Comparison of ENCODE assay signal across 29 mouse cellular contexts in genomic region chr17:60181241-60181640, GRCm38 (mm10).
"Had no signal": no experiment of that assay in that cellular context is flagged by ENCODE, and none has a peak within 500 bp of the region (broad histone marks: within the 10 kb centered on the region; RNA-seq: fewer than 3 reads in every experiment).

No protein-coding gene starts in this region.

- DNase-seq: gastrocnemius, postnatal 14 days; gastrocnemius, postnatal 36 days; heart, adult 11 months; heart, adult 2 months; heart, postnatal 14 days; heart, postnatal 36 days; kidney, adult 11 months; kidney, adult 2 months; kidney, adult 9 months; kidney, postnatal 14 days; kidney, postnatal 36 days; layer of hippocampus, adult 9-11 months; liver; liver, embryonic 13.5 days had no signal

- H3K36me3 ChIP-seq: heart, embryonic 13.5 days; heart, embryonic 15.5 days; hindbrain, embryonic 12.5 days; kidney, embryonic 15.5 days; limb, embryonic 10.5 days; limb, embryonic 12.5 days; liver, embryonic 13.5 days; liver, embryonic 15.5 days had no signal

- H3K4me3 ChIP-seq: heart, adult 2 months; heart, embryonic 13.5 days; heart, embryonic 15.5 days; hindbrain, embryonic 12.5 days; kidney, embryonic 15.5 days; left cerebral cortex, adult 2 months; limb, embryonic 10.5 days; limb, embryonic 12.5 days; liver, embryonic 13.5 days; liver, embryonic 15.5 days had no signal

- H3K4me2 ChIP-seq: heart, embryonic 11.5 days; heart, embryonic 13.5 days; heart, embryonic 15.5 days; hindbrain, embryonic 12.5 days; hindbrain, embryonic 14.5 days; kidney, embryonic 15.5 days; limb, embryonic 12.5 days; liver, embryonic 11.5 days; liver, embryonic 13.5 days; liver, embryonic 15.5 days had no signal

- H3K9ac ChIP-seq: heart, embryonic 13.5 days; heart, embryonic 15.5 days; hindbrain, embryonic 12.5 days; hindbrain, embryonic 14.5 days; kidney, embryonic 15.5 days; limb, embryonic 12.5 days; liver, embryonic 13.5 days; liver, embryonic 15.5 days; liver, postnatal 0 days had no signal

- H3K27me3 ChIP-seq: heart, embryonic 13.5 days; heart, embryonic 15.5 days; hindbrain, embryonic 12.5 days; kidney, embryonic 15.5 days; limb, embryonic 12.5 days; liver, embryonic 13.5 days; liver, embryonic 15.5 days had no signal

- H3K4me1 ChIP-seq: heart, embryonic 13.5 days; heart, embryonic 15.5 days; hindbrain, embryonic 12.5 days; kidney, embryonic 15.5 days; limb, embryonic 10.5 days; limb, embryonic 12.5 days; liver, embryonic 13.5 days; liver, embryonic 15.5 days had no signal

- H3K27ac ChIP-seq: heart, adult 2 months; heart, embryonic 13.5 days; heart, embryonic 15.5 days; hindbrain, embryonic 12.5 days; hindbrain, embryonic 14.5 days; kidney, embryonic 15.5 days; kidney, postnatal 0 days; left cerebral cortex, adult 2 months; limb, embryonic 10.5 days; limb, embryonic 12.5 days; liver, embryonic 13.5 days; liver, embryonic 15.5 days had no signal

- H3K9me3 ChIP-seq: heart, embryonic 13.5 days; heart, embryonic 15.5 days; hindbrain, embryonic 12.5 days; kidney, embryonic 15.5 days; limb, embryonic 10.5 days; limb, embryonic 12.5 days; liver, embryonic 13.5 days; liver, embryonic 15.5 days had no signal

- ATAC-seq: hindbrain, embryonic 16.5 days; intestine, embryonic 16.5 days had no signal
